ENCODE assay signal across 17 mouse cellular contexts in genomic region chr5:73913116-73913515, GRCm38 (mm10).
A peak's percentile ranks its signal among the peaks of the same experiment; 100 is the strongest.
DNase-seq lines count a peak whose midpoint lies in the region; ATAC-seq lines count a peak whose summit lies in the region.
"Had no signal": no experiment of that assay in that cellular context is flagged by ENCODE, and none has a peak within 500 bp of the region (broad histone marks: within the 10 kb centered on the region; RNA-seq: fewer than 3 reads in every experiment).

No protein-coding gene starts in this region.

- WGBS in hindbrain, embryonic 15.5 days: 30% methylated on average over 6 of the region's 6 CpGs
- 27% methylated on average over 6 of the region's 6 CpGs for WGBS in hindbrain, embryonic 13.5 days
- 46% methylated on average over 6 of the region's 6 CpGs for WGBS in lung, embryonic 16.5 days
- WGBS in intestine, embryonic 15.5 days: 67% methylated on average over 6 of the region's 6 CpGs

- no peaks in the 10 kb centered on the region for H3K9me3 ChIP-seq in hindbrain, embryonic 15.5 days
- H3K9me3 ChIP-seq in hindbrain, embryonic 13.5 days: no peaks in the 10 kb centered on the region
- no peaks in the 10 kb centered on the region for H3K9me3 ChIP-seq in lung, embryonic 16.5 days (ENCODE audit: control insufficient read depth, low read length)
- H3K9me3 ChIP-seq in intestine, embryonic 15.5 days: no peaks in the 10 kb centered on the region
- H3K9me3 ChIP-seq: limb, embryonic 13.5 days; midbrain, embryonic 12.5 days; neural tube, embryonic 12.5 days; stomach, embryonic 15.5 days had no signal

- no peaks in the 10 kb centered on the region for H3K27me3 ChIP-seq in hindbrain, embryonic 15.5 days
- H3K27me3 ChIP-seq in hindbrain, embryonic 13.5 days: no peaks in the 10 kb centered on the region
- H3K27me3 ChIP-seq in lung, embryonic 16.5 days (ENCODE audit: control insufficient read depth, insufficient read depth, low read depth, low read length): no peaks in the 10 kb centered on the region
- H3K27me3 ChIP-seq in intestine, embryonic 15.5 days (replicated peaks): no peaks in the 10 kb centered on the region
- H3K27me3 ChIP-seq: CH12.LX; limb, embryonic 13.5 days; midbrain, embryonic 12.5 days; neural tube, embryonic 12.5 days; stomach, embryonic 15.5 days had no signal

- H3K4me1 ChIP-seq in hindbrain, embryonic 15.5 days (replicated peaks): no peaks in the 10 kb centered on the region
- peaks cover 6% of the 10 kb centered on the region for H3K4me1 ChIP-seq in hindbrain, embryonic 13.5 days (replicated peaks)
- no peaks in the 10 kb centered on the region for H3K4me1 ChIP-seq in lung, embryonic 16.5 days (replicated peaks; ENCODE audit: control insufficient read depth, insufficient read depth, low read length)
- no peaks in the 10 kb centered on the region for H3K4me1 ChIP-seq in intestine, embryonic 15.5 days (replicated peaks)
- H3K4me1 ChIP-seq: midbrain, embryonic 12.5 days; stomach, embryonic 15.5 days had no signal

- DNase-seq in lung, postnatal 36 days: no peak
- peak; percentile 69 for DNase-seq in embryo, embryonic 10.5 days (ENCODE audit: low spot score)
- DNase-seq in mesoderm, embryonic 11.5 days (ENCODE audit: low read depth, low spot score): peak; percentile 52
- DNase-seq: cerebellum, adult 9-11 months; forebrain, postnatal 0 days; kidney, adult 18-20 months; thymus, postnatal 25 days had no signal

- no peak overlapping the region for H3K27ac ChIP-seq in hindbrain, embryonic 15.5 days (replicated peaks)
- H3K27ac ChIP-seq in hindbrain, embryonic 13.5 days: no peak overlapping the region
- H3K27ac ChIP-seq in lung, embryonic 16.5 days (ENCODE audit: low read length): no peak overlapping the region
- no peak overlapping the region for H3K27ac ChIP-seq in intestine, embryonic 15.5 days
- H3K27ac ChIP-seq: left cerebral cortex, adult 2 months; limb, embryonic 13.5 days; midbrain, embryonic 12.5 days; neural tube, embryonic 12.5 days; stomach, embryonic 15.5 days had no signal

- ATAC-seq in hindbrain, embryonic 15.5 days (ENCODE audit: low FRiP score, low read depth): peak; percentile 34; the same call in 1 of the 2 replicates
- ATAC-seq in hindbrain, embryonic 13.5 days (ENCODE audit: low FRiP score): no peak
- ATAC-seq in lung, embryonic 16.5 days (ENCODE audit: low read depth): peak; percentile 89
- no peak for ATAC-seq in intestine, embryonic 15.5 days
- ATAC-seq: forebrain, postnatal 0 days had no signal

- no peak overlapping the region for H3K4me2 ChIP-seq in hindbrain, embryonic 15.5 days
- H3K4me2 ChIP-seq in hindbrain, embryonic 13.5 days: no peak overlapping the region
- no peak overlapping the region for H3K4me2 ChIP-seq in lung, embryonic 16.5 days (ENCODE audit: low read depth, low read length)
- H3K4me2 ChIP-seq in intestine, embryonic 15.5 days (replicated peaks): no peak overlapping the region
- H3K4me2 ChIP-seq: limb, embryonic 13.5 days; midbrain, embryonic 12.5 days; neural tube, embryonic 12.5 days; stomach, embryonic 15.5 days had no signal

- no peaks in the 10 kb centered on the region for H3K36me3 ChIP-seq in hindbrain, embryonic 15.5 days
- no peaks in the 10 kb centered on the region for H3K36me3 ChIP-seq in hindbrain, embryonic 13.5 days
- H3K36me3 ChIP-seq in lung, embryonic 16.5 days (ENCODE audit: control insufficient read depth, insufficient read depth, low read length): no peaks in the 10 kb centered on the region
- no peaks in the 10 kb centered on the region for H3K36me3 ChIP-seq in intestine, embryonic 15.5 days
- H3K36me3 ChIP-seq: limb, embryonic 13.5 days; midbrain, embryonic 12.5 days; neural tube, embryonic 12.5 days; stomach, embryonic 15.5 days had no signal

- H3K4me3 ChIP-seq in hindbrain, embryonic 15.5 days: no peak overlapping the region
- no peak overlapping the region for H3K4me3 ChIP-seq in hindbrain, embryonic 13.5 days
- H3K4me3 ChIP-seq in lung, embryonic 16.5 days (ENCODE audit: low read length): no peak overlapping the region
- H3K4me3 ChIP-seq in intestine, embryonic 15.5 days (replicated peaks): no peak overlapping the region
- H3K4me3 ChIP-seq: left cerebral cortex, adult 2 months; limb, embryonic 13.5 days; midbrain, embryonic 12.5 days; neural tube, embryonic 12.5 days; stomach, embryonic 15.5 days had no signal

- H3K9ac ChIP-seq in hindbrain, embryonic 15.5 days: no peak overlapping the region
- H3K9ac ChIP-seq in hindbrain, embryonic 13.5 days: no peak overlapping the region
- H3K9ac ChIP-seq in lung, embryonic 16.5 days (ENCODE audit: low read length): no peak overlapping the region
- no peak overlapping the region for H3K9ac ChIP-seq in intestine, embryonic 15.5 days
- H3K9ac ChIP-seq: forebrain, postnatal 0 days; limb, embryonic 13.5 days; midbrain, embryonic 12.5 days; neural tube, embryonic 12.5 days; stomach, embryonic 15.5 days had no signal

Comparison
In these comparisons a context has a peak if more than half of its experiments do, and no peak if none do; other contexts are left out.
1. ATAC-seq: peak in hindbrain, embryonic 15.5 days (single experiment) and lung, embryonic 16.5 days (single experiment); none in hindbrain, embryonic 13.5 days (single experiment) and intestine, embryonic 15.5 days (single experiment).